Mouse (Mus musculus) ES-E14 (cell line): ENCODE measurements at regions not wholly inside any gene's neighbourhood (a gene's known extent, or its start where the extent isn't known, plus 50 kb on each side); places are given as distances from the start of the nearest gene placed in this dataset.

ENCODE experiments used
- DNase-seq: peaks from one replicate; pipeline ENCODE4 v3.0.0-alpha.2; 2013; ENCODE audit warnings: low read depth, low spot score
- H3K27ac ChIP-seq: 2 replicates; pipeline ENCODE4 v1.5.1; 2012; ENCODE audit warnings: low read depth, mild to moderate bottlenecking, low read length, moderate library complexity, mixed read lengths; ENCODE audit not compliant: poor library complexity, insufficient read depth, severe bottlenecking
- H3K36me3 ChIP-seq: 2 replicates; pipeline ENCODE4 v1.6.1; 2012; ENCODE audit warnings: mild to moderate bottlenecking, low read length, moderate library complexity, mixed read lengths; ENCODE audit not compliant: control insufficient read depth, poor library complexity, insufficient read depth, severe bottlenecking
- H3K4me1 ChIP-seq, 2 experiments: fragments of 150-350 bp in 1 of 2; sonication (generic) in 1 of 2; 2 replicates each; pipeline ENCODE4 v1.6.1; 2012; ENCODE audit warnings: low read length in 2 of 2, mild to moderate bottlenecking in 1 of 2, mixed read lengths in 1 of 2; ENCODE audit not compliant: control insufficient read depth in 2 of 2, insufficient read depth in 2 of 2, poor library complexity in 1 of 2
- H3K4me3 ChIP-seq, 2 experiments: fragments of 150-350 bp in 1 of 2; sonication (generic) in 1 of 2; 2 replicates each; pipeline ENCODE4 v1.5.1; 2012; ENCODE audit warnings: low read length in 2 of 2, low read depth in 1 of 2, mild to moderate bottlenecking in 1 of 2, mixed read lengths in 1 of 2; ENCODE audit not compliant: insufficient read depth in 1 of 2, poor library complexity in 1 of 2, severe bottlenecking in 1 of 2
- H3K9ac ChIP-seq: 2 replicates; pipeline ENCODE4 v1.6.1; 2012; ENCODE audit warnings: low read depth, mild to moderate bottlenecking, low read length, mixed read lengths; ENCODE audit not compliant: poor library complexity, insufficient read depth, severe bottlenecking
- H3K9me3 ChIP-seq: fragments of 150-350 bp; sonication (generic); 2 replicates; pipeline ENCODE4 v1.6.1; 2012; ENCODE audit warnings: low read depth, mild to moderate bottlenecking, low read length; ENCODE audit not compliant: control insufficient read depth, insufficient read depth
- CHD2 ChIP-seq: IDR thresholded peaks from 2 replicates; pipeline ENCODE4 v1.6.1; 2014; ENCODE audit warnings: mild to moderate bottlenecking, low read depth, low read length, inconsistent platforms
- HCFC1 ChIP-seq: IDR thresholded peaks from 2 replicates; pipeline ENCODE4 v1.6.1; 2012; ENCODE audit warnings: low read length, inconsistent platforms, borderline replicate concordance; ENCODE audit not compliant: insufficient read depth
- MAFK ChIP-seq: IDR thresholded peaks from 2 replicates; pipeline ENCODE4 v1.6.1; 2014; ENCODE audit warnings: mild to moderate bottlenecking, low read depth, low read length, inconsistent platforms; ENCODE audit not compliant: insufficient read depth
- ZC3H11A ChIP-seq: IDR thresholded peaks from 2 replicates; pipeline ENCODE4 v1.6.1; 2012; ENCODE audit warnings: low read depth, mild to moderate bottlenecking, inconsistent platforms, low read length, borderline replicate concordance
- ZNF384 ChIP-seq: IDR thresholded peaks from 2 replicates; pipeline ENCODE4 v1.6.1; 2012; ENCODE audit warnings: low read depth, low read length, inconsistent platforms
- in situ Hi-C, 2 experiments: fragments of 600-800 bp; cut with MboI; formaldehyde crosslinking; loops; one replicate each; pipeline ENCODE4 v1.15.1; 2025; ENCODE audit warnings: low sequenced_read_pairs in 2 of 2, inconsistent platforms in 1 of 2; ENCODE audit not compliant: unreplicated experiment in 2 of 2

- no peak for DNase-seq
- no peaks in the 10 kb centered on the region for H3K4me1 ChIP-seq
- no peak overlapping the region for H3K27ac ChIP-seq
- no peak overlapping the region for H3K9ac ChIP-seq
- in situ Hi-C loops: no loop called here
- no peak for TF ChIP-seq HCFC1
- no peak for TF ChIP-seq ZC3H11A
- TF ChIP-seq ZNF384: no peak
- TF ChIP-seq CHD2: no peak
- TF ChIP-seq MAFK: no peak
- no peaks in the 10 kb centered on the region for H3K36me3 ChIP-seq
- H3K9me3 ChIP-seq: no peaks in the 10 kb centered on the region
- no peak overlapping the region for H3K4me3 ChIP-seq
Measured at GRCm38 (mm10) chr2:169041748-169042147, 86.4 kb upstream of the Zfp64 start.

GRCm38 (mm10) chr2:169037975-169038374 lies 82.6 kb upstream of the Zfp64 start:
- Histone ChIP-seq H3K4me3 (no peak overlapping the region), H3K9me3 (no peaks in the 10 kb centered on the region), H3K4me1 (peaks cover 0 to 4% of the 10 kb centered on the region in 2 experiments; a peak in 1 of 4 replicates), H3K36me3 (no peaks in the 10 kb centered on the region), H3K9ac (no peak overlapping the region), H3K27ac (no peak overlapping the region)
- DNase-seq: no peak
- TF ChIP-seq MAFK: no peak
- TF ChIP-seq HCFC1: no peak
- no peak for TF ChIP-seq CHD2
- no peak for TF ChIP-seq ZC3H11A
- TF ChIP-seq ZNF384: no peak
- in situ Hi-C loops: no loop called here

GRCm38 (mm10) chr2:169037519-169037918 lies 82.1 kb upstream of the Zfp64 start:
- H3K36me3 ChIP-seq: no peaks in the 10 kb centered on the region
- no peak overlapping the region for H3K4me3 ChIP-seq
- no peak overlapping the region for H3K9ac ChIP-seq
- TF ChIP-seq MAFK: no peak
- TF ChIP-seq HCFC1: no peak
- TF ChIP-seq CHD2: no peak
- TF ChIP-seq ZNF384: no peak
- no peak for TF ChIP-seq ZC3H11A
- H3K27ac ChIP-seq: no peak overlapping the region
- peaks cover 0 to 4% of the 10 kb centered on the region in 2 experiments; a peak in 1 of 4 replicates for H3K4me1 ChIP-seq
- H3K9me3 ChIP-seq: no peaks in the 10 kb centered on the region
- in situ Hi-C loops: no loop called here
- DNase-seq: no peak

- Histone ChIP-seq H3K4me3 (no peak overlapping the region), H3K27ac (no peak overlapping the region), H3K9me3 (no peaks in the 10 kb centered on the region), H3K4me1 (peaks cover 0 to 4% of the 10 kb centered on the region in 2 experiments; a peak in 1 of 4 replicates), H3K36me3 (no peaks in the 10 kb centered on the region), H3K9ac (no peak overlapping the region)
- TF ChIP-seq ZNF384 (no peak), CHD2 (no peak), ZC3H11A (no peak), HCFC1 (no peak), MAFK (no peak)
- in situ Hi-C loops: no loop called here
- peak; percentile 47 for DNase-seq
Measured at GRCm38 (mm10) chr2:169035315-169035714, 79.9 kb upstream of the Zfp64 start.

- H3K27ac ChIP-seq: no peak overlapping the region
- in situ Hi-C loops: no loop called here
- no peak for TF ChIP-seq HCFC1
- TF ChIP-seq MAFK: no peak
- no peak for TF ChIP-seq CHD2
- no peak for TF ChIP-seq ZNF384
- TF ChIP-seq ZC3H11A: no peak
- H3K4me1 ChIP-seq: peaks cover 0 to 4% of the 10 kb centered on the region in 2 experiments; a peak in 1 of 4 replicates
- peak overlapping the region; percentile 15; the same call in 1 of the 2 replicates for H3K9ac ChIP-seq
- H3K9me3 ChIP-seq: no peaks in the 10 kb centered on the region
- H3K4me3 ChIP-seq: no peak overlapping the region
- no peak for DNase-seq
- no peaks in the 10 kb centered on the region for H3K36me3 ChIP-seq
Measured at GRCm38 (mm10) chr2:169033997-169034396, 78.6 kb upstream of the Zfp64 start.
